In the genomic region with DNA sequence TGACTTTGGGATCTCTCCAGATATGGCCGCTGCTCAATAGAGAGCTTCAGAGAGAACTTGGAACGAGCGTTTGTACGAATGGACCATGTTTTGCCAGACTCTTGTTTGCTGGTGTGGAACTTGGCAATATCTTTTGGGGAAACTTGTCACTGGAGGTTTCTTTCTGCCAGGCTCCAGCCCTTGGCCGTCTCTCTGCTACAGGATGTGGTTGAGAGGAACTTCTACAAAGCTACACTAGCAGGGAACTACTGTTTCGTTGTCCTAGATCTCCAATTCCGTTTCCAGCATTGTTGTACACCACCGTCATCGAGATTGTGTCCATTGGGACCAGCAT, we compare ENCODE assay signal across 14 mouse cellular contexts. TPM values are rescaled to one million over a fixed set of nuclear protein-coding genes. Genes with fewer than 3 reads are reported as not detected.
DNase-seq lines count a peak whose midpoint lies in the region; ATAC-seq and TF ChIP-seq lines count a peak whose summit lies in the region.
"Had no signal": no experiment of that assay in that cellular context is flagged by ENCODE, and none has a peak within 500 bp of the region (broad histone marks: within the 10 kb centered on the region; RNA-seq: fewer than 3 reads in every experiment).

No protein-coding gene starts in this region.

- no peak overlapping the region for H3K4me3 ChIP-seq in liver, adult 2 months (ENCODE audit: insufficient read depth, low read depth, low read length)
- H3K4me3 ChIP-seq in hindbrain, embryonic 14.5 days (replicated peaks; ENCODE audit: low read length), result no peak overlapping the region
- H3K4me3 ChIP-seq: limb, embryonic 13.5 days; neural tube, embryonic 15.5 days had no signal

- peaks cover 25% of the 10 kb centered on the region for H3K4me1 ChIP-seq in liver, adult 2 months (ENCODE audit: control insufficient read depth, insufficient read depth, low read length)
- no peaks in the 10 kb centered on the region for H3K4me1 ChIP-seq in hindbrain, embryonic 14.5 days (replicated peaks; ENCODE audit: control insufficient read depth, insufficient read depth, low read length)
- H3K4me1 ChIP-seq: limb, embryonic 13.5 days; neural tube, embryonic 15.5 days had no signal

- H3K4me2 ChIP-seq in hindbrain, embryonic 14.5 days (replicated peaks), result no peak overlapping the region
- H3K4me2 ChIP-seq: limb, embryonic 13.5 days; neural tube, embryonic 15.5 days had no signal

- no peaks in the 10 kb centered on the region for H3K36me3 ChIP-seq in liver, adult 2 months (ENCODE audit: control insufficient read depth, insufficient read depth, low read length)
- H3K36me3 ChIP-seq in hindbrain, embryonic 14.5 days (replicated peaks; ENCODE audit: control insufficient read depth, insufficient read depth), result no peaks in the 10 kb centered on the region
- H3K36me3 ChIP-seq: limb, embryonic 13.5 days; neural tube, embryonic 15.5 days had no signal

- H3K9ac ChIP-seq in liver, adult 2 months (ENCODE audit: low read depth, low read length), result no peak overlapping the region
- no peak overlapping the region for H3K9ac ChIP-seq in hindbrain, embryonic 14.5 days
- H3K9ac ChIP-seq: limb, embryonic 13.5 days; neural tube, embryonic 15.5 days had no signal

- no peaks in the 10 kb centered on the region for H3K9me3 ChIP-seq in hindbrain, embryonic 14.5 days (ENCODE audit: control insufficient read depth, low read length)
- H3K9me3 ChIP-seq: limb, embryonic 13.5 days; neural tube, embryonic 15.5 days had no signal

- DNase-seq in liver, adult 2 months (ENCODE audit: extremely low read depth, low read depth, low spot score), result peak; percentile 97
- DNase-seq in liver, result no peak
- DNase-seq in thymus, postnatal 4 days, result peak; percentile 49
- DNase-seq in hindbrain, embryonic 14.5 days (ENCODE audit: low spot score), result no peak
- no peak for DNase-seq in left cerebral cortex, adult 18-20 months (ENCODE audit: low spot score in 2 of 2)
- DNase-seq: adrenal gland, adult 2 months; right cerebral cortex, adult 18-20 months had no signal

- H3K27ac ChIP-seq in liver, adult 2 months (replicated peaks; ENCODE audit: insufficient read depth, low read depth, low read length), result peak overlapping the region; percentile 90
- H3K27ac ChIP-seq in hindbrain, embryonic 14.5 days, result no peak overlapping the region
- H3K27ac ChIP-seq: limb, embryonic 13.5 days; neural tube, embryonic 15.5 days had no signal

- H3K79me2 ChIP-seq in liver, adult 2 months (ENCODE audit: control insufficient read depth, insufficient read depth, low read length), result no peaks in the 10 kb centered on the region

- no peaks in the 10 kb centered on the region for H3K27me3 ChIP-seq in liver, adult 2 months (ENCODE audit: control insufficient read depth, insufficient read depth, low read length)
- no peaks in the 10 kb centered on the region for H3K27me3 ChIP-seq in hindbrain, embryonic 14.5 days (ENCODE audit: control insufficient read depth, insufficient read depth, low read length)
- H3K27me3 ChIP-seq: CH12.LX; limb, embryonic 13.5 days; neural tube, embryonic 15.5 days; Patski had no signal

- TF ChIP-seq CTCF in liver, adult 2 months (IDR thresholded peaks at IDR 0.05; ENCODE audit: low read depth, low read length), result no peak

- TF ChIP-seq POLR2A in liver, adult 2 months (IDR thresholded peaks at IDR 0.05; ENCODE audit: extremely low read depth, insufficient read depth, low read length), result no peak

- peak; percentile 69 for ATAC-seq in inflammation-experienced regulatory T-cells, adult 6 months
- ATAC-seq in megakaryocyte, adult 5-6 weeks (ENCODE audit: poor library complexity, severe bottlenecking), result peak; percentile 70
- no peak for ATAC-seq in hindbrain, embryonic 14.5 days (ENCODE audit: low FRiP score)
- ATAC-seq: Patski had no signal

- WGBS in liver, adult 2 months, result 23% methylated on average over 9 of the region's 9 CpGs
- 90% methylated on average over 9 of the region's 9 CpGs for WGBS in hindbrain, embryonic 14.5 days

RNA-seq across cellular contexts. Expression of a gene that starts 9.4 kb away (rescaled TPM):
- 43.6 and 68.1 TPM in 2 replicates for total RNA-seq in liver, adult 2 months (2014; rRNA removed)
- 20.9 and 31.6 TPM in 2 replicates for polyA plus RNA-seq in liver, adult 2 months (2012; rRNA removed)
- polyA plus RNA-seq in inflammation-experienced regulatory T-cells, adult 6 months (2017; shearing (Covaris generic)), result 10 to 100 TPM in 2 of 3 experiments, 1 to 10 TPM in 1; 8.7 to 14.8 (median 11.1) TPM
- total RNA-seq in megakaryocyte, adult 5-6 weeks (2015), result 179 and 186 TPM in 2 replicates
- 1,288 and 1,327 TPM in 2 replicates for total RNA-seq in megakaryocyte, adult 5-6 weeks (2017)
- polyA plus RNA-seq in hindbrain, embryonic 14.5 days (2014; fragmentation: Nextera tagmentation; extraction: Ambion mirVana), result 7.2 and 8.3 TPM in 2 replicates
- 10 to 100 TPM; 55.8 to 61.1 TPM for total RNA-seq in left cerebral cortex, adult 18-20 months (2021)

RNA-seq across cellular contexts. Expression of a gene that starts 16.2 kb away (rescaled TPM):
- 8.0 and 24.1 TPM in 2 replicates for total RNA-seq in liver, adult 2 months (2014; rRNA removed)
- polyA plus RNA-seq in liver, adult 2 months (2012; rRNA removed), result 0.20 and 0.27 TPM in 2 replicates
- polyA plus RNA-seq in inflammation-experienced regulatory T-cells, adult 6 months (2017; shearing (Covaris generic)), result 1 to 10 TPM in 1 of 3 experiments, not detected in 2; 2.5 TPM
- total RNA-seq in megakaryocyte, adult 5-6 weeks (2015), result 115 and 119 TPM in 2 replicates
- 508 and 593 TPM in 2 replicates for total RNA-seq in megakaryocyte, adult 5-6 weeks (2017)
- polyA plus RNA-seq in hindbrain, embryonic 14.5 days (2014; fragmentation: Nextera tagmentation; extraction: Ambion mirVana), result 1.1 TPM in 1 of 2 replicates, not detected in the other
- total RNA-seq in left cerebral cortex, adult 18-20 months (2021), result not detected
- polyA plus RNA-seq: midbrain, postnatal 0 days had no signal

RNA-seq across cellular contexts. Expression of a gene that starts 17.4 kb away (rescaled TPM):
- 41.9 and 75.6 TPM in 2 replicates for total RNA-seq in liver, adult 2 months (2014; rRNA removed)
- 0.41 and 0.55 TPM in 2 replicates for polyA plus RNA-seq in liver, adult 2 months (2012; rRNA removed)
- 1 to 10 TPM in 2 of 3 experiments, not detected in 1; 2.5 to 2.8 TPM for polyA plus RNA-seq in inflammation-experienced regulatory T-cells, adult 6 months (2017; shearing (Covaris generic))
- 264 and 296 TPM in 2 replicates for total RNA-seq in megakaryocyte, adult 5-6 weeks (2015)
- 5,681 and 7,839 TPM in 2 replicates for total RNA-seq in megakaryocyte, adult 5-6 weeks (2017)
- 0.64 TPM in 1 of 2 replicates, not detected in the other for polyA plus RNA-seq in hindbrain, embryonic 14.5 days (2014; fragmentation: Nextera tagmentation; extraction: Ambion mirVana)
- 10 to 100 TPM; 17.8 to 19.6 TPM for total RNA-seq in left cerebral cortex, adult 18-20 months (2021)
- polyA plus RNA-seq: midbrain, postnatal 0 days; neural tube, embryonic 15.5 days had no signal

RNA-seq across cellular contexts. Expression of a gene that starts 18.5 kb away (rescaled TPM):
- total RNA-seq in liver, adult 2 months (2014; rRNA removed), result 30.4 and 35.3 TPM in 2 replicates
- polyA plus RNA-seq in liver, adult 2 months (2012; rRNA removed), result 32.6 and 40.9 TPM in 2 replicates
- 1 to 10 TPM in 1 of 3 experiments, under 1 TPM in 1, not detected in 1; 0.32 to 1.7 TPM for polyA plus RNA-seq in inflammation-experienced regulatory T-cells, adult 6 months (2017; shearing (Covaris generic))
- 12.3 and 17.1 TPM in 2 replicates for total RNA-seq in megakaryocyte, adult 5-6 weeks (2015)
- 7.6 and 8.5 TPM in 2 replicates for total RNA-seq in megakaryocyte, adult 5-6 weeks (2017)
- polyA plus RNA-seq in hindbrain, embryonic 14.5 days (2014; fragmentation: Nextera tagmentation; extraction: Ambion mirVana), result 4.8 and 7.0 TPM in 2 replicates
- 1 to 10 TPM; 3.4 to 3.9 TPM for total RNA-seq in left cerebral cortex, adult 18-20 months (2021)

RNA-seq across cellular contexts. Expression of a gene that starts 21.8 kb away (rescaled TPM):
- total RNA-seq in liver, adult 2 months (2014; rRNA removed), result 19.4 and 55.8 TPM in 2 replicates
- 0.45 and 1.0 TPM in 2 replicates for polyA plus RNA-seq in liver, adult 2 months (2012; rRNA removed)
- polyA plus RNA-seq in inflammation-experienced regulatory T-cells, adult 6 months (2017; shearing (Covaris generic)), result 10 to 100 TPM in 1 of 3 experiments, not detected in 2; 14.8 TPM
- total RNA-seq in megakaryocyte, adult 5-6 weeks (2015), result 64.3 and 114 TPM in 2 replicates
- total RNA-seq in megakaryocyte, adult 5-6 weeks (2017), result 3,821 and 4,666 TPM in 2 replicates
- polyA plus RNA-seq in hindbrain, embryonic 14.5 days (2014; fragmentation: Nextera tagmentation; extraction: Ambion mirVana), result 6.7 and 9.8 TPM in 2 replicates
- 10 to 100 TPM; 17.2 to 22.5 TPM for total RNA-seq in left cerebral cortex, adult 18-20 months (2021)

Comparison
In these comparisons a context has a peak if more than half of its experiments do, and no peak if none do; other contexts are left out.
1. DNase-seq: peak in liver, adult 2 months (single experiment) and thymus, postnatal 4 days (single experiment); none in liver (single experiment), hindbrain, embryonic 14.5 days (single experiment) and left cerebral cortex, adult 18-20 months (0 of 2).